Mouse (Mus musculus) midbrain, embryonic 15.5 days (tissue): Measurements from ENCODE around the gene Lrrc59. TPM values are rescaled to one million over a fixed set of nuclear protein-coding genes. Genes with fewer than 3 reads are reported as not detected.
A peak's percentile ranks its signal among the peaks of the same experiment; 100 is the strongest.

Source experiments
- ATAC-seq: fragments of 200-750 bp; cut with Nextera tagmentation; replicated peaks from 2 replicates; pipeline ENCODE4 v1.8.0; 2017; ENCODE audit warnings: moderate TSS enrichment
- H3K27ac ChIP-seq: fragments of 300-500 bp; sonication (generic); 2 replicates; pipeline ENCODE4 v1.5.1; 2015; ENCODE audit warnings: mild to moderate bottlenecking, inconsistent platforms
- H3K27me3 ChIP-seq: fragments of 300-500 bp; sonication (generic); replicated peaks from 2 replicates; pipeline ENCODE4 v1.6.1; 2015; ENCODE audit warnings: inconsistent platforms
- H3K36me3 ChIP-seq: fragments of 300-500 bp; sonication (generic); replicated peaks from 2 replicates; pipeline ENCODE4 v1.6.1; 2015; ENCODE audit warnings: inconsistent platforms
- H3K4me1 ChIP-seq: fragments of 300-500 bp; sonication (generic); 2 replicates; pipeline ENCODE4 v1.6.1; 2015; ENCODE audit warnings: inconsistent platforms
- H3K4me2 ChIP-seq: fragments of 300-500 bp; sonication (generic); 2 replicates; pipeline ENCODE4 v1.6.1; 2015; ENCODE audit warnings: inconsistent platforms, mild to moderate bottlenecking, moderate library complexity
- H3K4me3 ChIP-seq: fragments of 300-500 bp; sonication (generic); 2 replicates; pipeline ENCODE4 v1.5.1; 2015; ENCODE audit warnings: mild to moderate bottlenecking, inconsistent platforms
- H3K9ac ChIP-seq: fragments of 300-500 bp; sonication (generic); 2 replicates; pipeline ENCODE4 v1.6.1; 2015; ENCODE audit warnings: mild to moderate bottlenecking, inconsistent platforms
- H3K9me3 ChIP-seq: fragments of 300-500 bp; sonication (generic); 2 replicates; pipeline ENCODE4 v1.6.1; 2016; ENCODE audit warnings: inconsistent platforms
- WGBS: fragments of 180-500 bp; shearing (Covaris S2); methylation state at CpG from one replicate; pipeline ENCODE4 v1.1.7; 2015; ENCODE audit warnings: mixed read lengths; 5-methylcytosine and 5-hydroxymethylcytosine counted together
- polyA plus RNA-seq: library from polyadenylated mRNA; unstranded; fragments of >200 nt; fragmentation: Nextera tagmentation; extraction: Ambion mirVana; gene quantifications from 2 replicates; pipeline ENCODE4 v1.2.1, GENCODE M21; 2015

The Lrrc59 gene
- polyA plus RNA-seq, result 165 and 166 TPM in 2 replicates

DNA sequence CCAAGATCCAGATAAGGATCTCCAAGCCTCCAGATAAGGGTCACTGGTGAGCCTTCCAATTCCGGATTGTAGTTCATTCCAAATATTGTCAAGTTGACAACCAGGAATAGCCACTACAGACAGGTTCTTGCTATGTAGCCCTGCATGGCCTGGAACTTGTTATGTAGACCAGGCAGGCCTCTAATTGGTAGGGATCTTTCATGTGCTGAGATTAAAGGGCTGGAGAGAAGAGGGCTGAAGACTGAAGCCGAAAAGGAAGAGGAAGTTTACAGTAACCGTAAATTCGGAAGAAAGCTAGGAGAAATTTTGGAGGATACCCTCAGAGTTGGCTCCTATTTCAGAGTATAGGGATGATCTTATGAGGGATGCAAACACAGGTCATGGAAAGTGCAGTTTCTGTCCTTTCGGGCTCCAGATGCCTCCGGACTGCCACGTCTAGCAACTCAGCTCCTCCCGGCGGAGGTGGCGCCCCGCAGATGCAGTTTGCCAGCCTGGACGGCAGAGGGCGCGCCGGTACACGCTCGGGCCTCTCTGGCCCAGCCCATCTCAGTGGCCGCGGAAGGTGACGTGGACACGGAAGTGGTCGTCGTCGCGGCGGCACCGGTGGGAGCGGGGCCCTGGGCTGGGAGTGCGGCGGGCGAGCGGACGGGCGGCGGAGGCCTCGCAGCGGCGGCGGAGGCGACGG, at the start of gene Lrrc59:
Lrrc59 (plus strand) TSS at position 569 of the 685 bp plus-strand sequence.
- Histone ChIP-seq H3K9ac (peak within 1 kb of the TSS; percentile 92), H3K4me3 (peak within 1 kb of the TSS; percentile 100), H3K9me3 (no peaks in the 10 kb centered on the region), H3K36me3 (peaks cover 20% of the 10 kb centered on the region), H3K27ac (peak within 1 kb of the TSS; percentile 73), H3K4me1 (peaks cover 14% of the 10 kb centered on the region), H3K27me3 (no peaks in the 10 kb centered on the region), H3K4me2 (peak within 1 kb of the TSS; percentile 88)
- ATAC-seq, result peak; percentile 97
- 7% methylated on average over 41 of the region's 41 CpGs for WGBS

DNA sequence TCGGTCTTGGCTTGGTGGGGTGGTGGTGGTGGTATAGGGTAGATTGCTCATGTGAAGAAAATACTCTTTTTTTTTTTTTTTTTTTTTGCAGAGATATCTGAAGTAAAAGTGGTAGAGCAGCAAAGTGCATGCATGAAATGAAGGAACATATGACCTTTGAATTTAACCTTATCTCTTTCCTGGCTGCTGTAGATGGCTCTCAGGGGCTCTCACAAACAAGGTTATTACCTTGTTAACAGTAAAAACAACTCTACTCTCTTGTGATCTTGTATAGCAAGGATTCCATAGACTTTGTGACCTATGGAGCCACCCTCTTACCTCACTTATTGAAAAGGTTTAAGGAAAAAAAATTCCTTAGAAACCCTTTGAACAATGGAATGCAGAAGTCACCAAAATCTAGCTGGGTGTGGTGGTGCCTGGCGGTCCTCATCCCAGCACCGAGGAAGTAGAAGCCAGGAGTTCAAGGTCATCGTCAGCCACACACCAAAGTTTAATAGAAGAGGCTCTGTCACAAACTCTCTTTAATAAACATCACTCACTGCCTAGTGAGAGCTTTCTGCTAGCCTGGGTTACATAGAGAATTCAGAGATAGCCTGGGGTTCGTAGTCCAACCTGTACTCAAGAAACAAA, 49.3 kb upstream of the Lrrc59 start:
- Histone ChIP-seq H3K4me3 (no peak overlapping the region), H3K27ac (no peak overlapping the region), H3K4me1 (no peaks in the 10 kb centered on the region), H3K36me3 (no peaks in the 10 kb centered on the region), H3K9me3 (no peaks in the 10 kb centered on the region), H3K27me3 (no peaks in the 10 kb centered on the region), H3K4me2 (no peak overlapping the region), H3K9ac (no peak overlapping the region)
- WGBS, result 93% methylated on average over 5 of the region's 5 CpGs
- ATAC-seq, result no peak

- ATAC-seq, result no peak
- 96% methylated on average over 9 of the region's 9 CpGs for WGBS
- Histone ChIP-seq H3K9ac (no peak overlapping the region), H3K27me3 (no peaks in the 10 kb centered on the region), H3K4me1 (no peaks in the 10 kb centered on the region), H3K27ac (no peak overlapping the region), H3K4me3 (no peak overlapping the region), H3K36me3 (no peaks in the 10 kb centered on the region), H3K9me3 (no peaks in the 10 kb centered on the region), H3K4me2 (no peak overlapping the region)
Observed at GRCm38 (mm10) chr11:94585091-94585490, 44.5 kb upstream of the Lrrc59 start.

DNA sequence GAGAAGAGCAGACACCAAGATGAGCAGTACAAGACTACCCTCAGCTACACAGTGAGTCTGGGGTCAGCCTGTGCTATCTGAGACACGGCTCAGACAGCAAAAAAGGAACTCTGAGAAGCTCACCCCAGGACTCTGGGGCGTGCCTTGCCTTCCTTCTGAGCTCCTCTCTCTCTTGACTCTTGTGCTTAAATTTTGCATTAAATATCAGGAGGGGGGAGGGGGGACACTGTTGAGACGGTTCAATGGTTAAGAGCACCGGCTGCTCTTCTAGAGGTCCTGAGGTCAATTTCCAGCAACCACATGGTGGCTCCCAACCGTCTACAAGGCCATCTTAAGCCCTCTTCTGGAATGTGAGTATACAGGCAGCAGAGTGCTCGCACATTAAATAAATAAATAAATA, 42.1 kb upstream of the Lrrc59 start:
- H3K27me3 ChIP-seq, result no peaks in the 10 kb centered on the region
- no peak overlapping the region for H3K4me2 ChIP-seq
- no peaks in the 10 kb centered on the region for H3K9me3 ChIP-seq
- no peak overlapping the region for H3K4me3 ChIP-seq
- no peak overlapping the region for H3K9ac ChIP-seq
- ATAC-seq, result no peak
- 65% methylated on average over 6 of the region's 6 CpGs for WGBS
- no peak overlapping the region for H3K27ac ChIP-seq
- no peaks in the 10 kb centered on the region for H3K36me3 ChIP-seq
- no peaks in the 10 kb centered on the region for H3K4me1 ChIP-seq

- peaks cover 8% of the 10 kb centered on the region; the same call in 1 of the 2 replicates for H3K27me3 ChIP-seq
- no peaks in the 10 kb centered on the region for H3K36me3 ChIP-seq
- WGBS, result 68% methylated on average over 7 of the region's 7 CpGs
- H3K4me2 ChIP-seq, result no peak overlapping the region
- H3K4me1 ChIP-seq, result peaks cover 2% of the 10 kb centered on the region; the same call in 1 of the 2 replicates
- H3K9me3 ChIP-seq, result no peaks in the 10 kb centered on the region
- H3K9ac ChIP-seq, result no peak overlapping the region
- no peak for ATAC-seq
- H3K27ac ChIP-seq, result no peak overlapping the region
- no peak overlapping the region for H3K4me3 ChIP-seq
Observed at GRCm38 (mm10) chr11:94596311-94596852, 33.2 kb upstream of the Lrrc59 start.

DNA sequence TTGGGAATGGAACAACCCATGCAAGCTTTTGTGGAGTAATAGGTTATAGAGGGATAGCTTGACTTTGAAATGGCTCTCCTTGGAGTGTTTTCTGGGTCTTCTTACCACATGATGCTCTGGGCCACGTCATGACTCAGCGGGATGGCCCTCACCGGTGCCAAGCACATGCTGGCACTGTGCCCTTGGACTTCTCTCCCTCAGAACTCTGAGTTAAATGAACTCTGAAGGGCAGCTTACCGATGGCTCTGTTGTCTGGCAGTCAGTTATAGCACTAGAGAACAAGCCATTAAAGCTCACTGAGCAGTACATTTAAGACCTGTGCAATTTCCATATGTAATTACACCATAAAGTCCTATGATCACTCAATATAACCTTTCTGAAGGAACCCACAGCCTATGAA, 32.2 kb upstream of the Lrrc59 start:
- WGBS, result 82% methylated on average over 4 of the region's 4 CpGs
- ATAC-seq, result no peak

DNA sequence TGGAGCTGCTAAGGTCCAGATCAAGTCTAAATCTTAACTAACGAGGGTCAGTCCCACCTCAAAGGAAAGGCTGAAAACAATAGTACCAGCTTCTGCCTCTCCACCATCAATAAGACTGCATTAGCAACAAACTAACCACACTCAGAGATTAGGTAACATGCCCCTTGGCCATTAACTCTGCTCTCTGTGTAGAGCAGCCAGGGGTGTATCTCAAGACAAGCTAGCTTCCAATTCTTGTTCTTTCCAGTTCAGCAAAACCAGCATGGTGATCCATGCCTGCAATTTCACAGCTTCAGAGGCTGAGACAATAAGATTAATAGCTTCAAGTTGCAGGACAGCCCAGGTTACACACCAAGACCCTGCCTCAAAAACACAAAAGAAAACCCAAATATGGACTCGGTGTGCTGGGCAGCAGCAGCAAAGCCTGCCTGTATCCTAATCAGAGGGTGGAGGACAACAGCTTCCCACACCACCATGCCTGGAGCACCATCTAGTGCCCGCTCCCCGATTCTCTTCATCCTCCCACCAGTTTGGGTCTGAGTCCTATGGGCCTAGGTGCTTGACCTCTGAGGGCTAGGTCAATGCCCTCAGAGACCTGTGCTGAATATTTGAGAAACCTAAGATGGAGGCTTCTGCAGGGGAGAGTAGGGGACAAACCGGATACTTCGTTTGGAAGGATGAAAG, 31.0 kb upstream of the Lrrc59 start:
- H3K4me1 ChIP-seq, result peaks cover 10% of the 10 kb centered on the region
- no peak overlapping the region for H3K27ac ChIP-seq
- H3K9me3 ChIP-seq, result no peaks in the 10 kb centered on the region
- H3K27me3 ChIP-seq, result peaks cover 11% of the 10 kb centered on the region; the same call in 1 of the 2 replicates
- no peak overlapping the region for H3K4me3 ChIP-seq
- ATAC-seq, result no peak
- no peak overlapping the region for H3K4me2 ChIP-seq
- no peaks in the 10 kb centered on the region for H3K36me3 ChIP-seq
- no peak overlapping the region for H3K9ac ChIP-seq
- 78% methylated on average over 6 of the region's 6 CpGs for WGBS

More for the DNA sequence above, 32.2 kb upstream of the Lrrc59 start:
- Histone ChIP-seq H3K4me2 (no peak overlapping the region), H3K4me3 (no peak overlapping the region), H3K4me1 (peaks cover 10% of the 10 kb centered on the region), H3K27ac (no peak overlapping the region), H3K36me3 (no peaks in the 10 kb centered on the region), H3K27me3 (peaks cover 11% of the 10 kb centered on the region; the same call in 1 of the 2 replicates), H3K9me3 (no peaks in the 10 kb centered on the region), H3K9ac (no peak overlapping the region)

GRCm38 (mm10) chr11:94600447-94600846, 29.1 kb upstream of the Lrrc59 start:
- peaks cover 11% of the 10 kb centered on the region; the same call in 1 of the 2 replicates for H3K27me3 ChIP-seq
- no peaks in the 10 kb centered on the region for H3K9me3 ChIP-seq
- WGBS, result 92% methylated on average over 7 of the region's 7 CpGs
- H3K4me3 ChIP-seq, result no peak overlapping the region
- H3K9ac ChIP-seq, result no peak overlapping the region
- no peak overlapping the region for H3K27ac ChIP-seq
- no peaks in the 10 kb centered on the region for H3K36me3 ChIP-seq
- no peak for ATAC-seq
- H3K4me1 ChIP-seq, result peaks cover 10% of the 10 kb centered on the region
- no peak overlapping the region for H3K4me2 ChIP-seq

GRCm38 (mm10) chr11:94601321-94602281, 28.0 kb upstream of the Lrrc59 start, which contains the start of gene Acsf2:
Acsf2 (minus strand) TSS chr11:94601871.
- 1% methylated on average over 44 of the region's 52 CpGs for WGBS
- Histone ChIP-seq H3K4me1 (peaks cover 10% of the 10 kb centered on the region), H3K4me3 (peak within 1 kb of the TSS; percentile 39)

DNA sequence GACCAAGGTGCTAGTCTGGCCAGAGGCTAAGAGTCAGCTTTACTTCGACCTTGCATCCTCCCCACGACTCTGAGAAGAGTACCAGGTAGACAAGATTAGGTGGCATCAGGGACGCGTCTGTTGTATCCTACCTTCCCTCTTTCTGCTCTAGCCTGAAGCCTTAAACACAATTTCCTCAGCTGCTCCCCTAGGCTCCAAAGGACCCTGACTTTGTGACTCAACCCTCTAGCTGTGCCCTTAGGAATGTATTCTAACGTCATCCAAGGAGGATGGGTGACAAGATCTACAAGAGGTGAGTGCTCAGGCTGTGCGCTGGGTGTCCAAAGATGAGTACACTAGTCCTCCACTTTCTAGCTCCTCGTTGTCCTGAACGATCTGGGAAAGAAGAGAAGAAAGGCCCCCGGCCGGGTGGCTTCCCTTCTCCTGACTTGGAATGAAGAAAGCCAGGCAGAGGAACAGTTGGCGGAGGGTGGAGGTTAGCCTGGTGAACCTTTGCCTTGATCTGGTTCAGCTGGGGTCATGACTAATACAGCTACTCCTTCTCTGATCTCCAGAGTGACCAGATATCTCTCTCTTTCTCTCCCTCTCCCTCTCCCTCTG, 27.1 kb upstream of the Lrrc59 start:
- H3K36me3 ChIP-seq, result no peaks in the 10 kb centered on the region
- H3K4me1 ChIP-seq, result peaks cover 10% of the 10 kb centered on the region
- peaks cover 11% of the 10 kb centered on the region; the same call in 1 of the 2 replicates for H3K27me3 ChIP-seq
- H3K4me3 ChIP-seq, result no peak overlapping the region
- 69% methylated on average over 11 of the region's 11 CpGs for WGBS
- H3K27ac ChIP-seq, result no peak overlapping the region
- no peaks in the 10 kb centered on the region for H3K9me3 ChIP-seq
- H3K4me2 ChIP-seq, result peak overlapping the region; percentile 77; the same call in 1 of the 2 replicates
- ATAC-seq, result no peak
- no peak overlapping the region for H3K9ac ChIP-seq

More at GRCm38 (mm10) chr11:94601321-94602281, 28.0 kb upstream of the Lrrc59 start, which contains the start of gene Acsf2:
- Histone ChIP-seq H3K9me3 (no peaks in the 10 kb centered on the region), H3K27ac (no peak within 1 kb of the TSS), H3K9ac (peak within 1 kb of the TSS; percentile 38), H3K36me3 (no peaks in the 10 kb centered on the region), H3K27me3 (peaks cover 11% of the 10 kb centered on the region; the same call in 1 of the 2 replicates), H3K4me2 (peak within 1 kb of the TSS; percentile 77)
- peak; percentile 74 for ATAC-seq
